ENCODE assay signal across 20 mouse cellular contexts in genomic region chr7:144139691-144140090, GRCm38 (mm10).
"Had no signal": no experiment of that assay in that cellular context is flagged by ENCODE, and none has a peak within 500 bp of the region (broad histone marks: within the 10 kb centered on the region; RNA-seq: fewer than 3 reads in every experiment).

No protein-coding gene starts in this region.

- ATAC-seq: intestine, embryonic 16.5 days; liver, postnatal 0 days; lung, postnatal 0 days had no signal

- H3K4me3 ChIP-seq: kidney, embryonic 15.5 days; limb, embryonic 12.5 days; limb, embryonic 15.5 days; midbrain, embryonic 12.5 days; neural tube, embryonic 12.5 days; stomach, embryonic 15.5 days had no signal

- DNase-seq: kidney, adult 8-10 months; kidney, postnatal 10 days; left cerebral cortex, postnatal 4 days; liver, postnatal 0 days; lung, embryonic 14.5 days; right cerebral cortex, adult 18-20 months; right cerebral cortex, postnatal 14 days; spleen, adult 18-20 months; thymus, adult 2 months; thymus, postnatal 25 days had no signal

- H3K4me1 ChIP-seq: kidney, embryonic 15.5 days; limb, embryonic 12.5 days; limb, embryonic 15.5 days; midbrain, embryonic 12.5 days; stomach, embryonic 15.5 days had no signal

- H3K36me3 ChIP-seq: kidney, embryonic 15.5 days; limb, embryonic 12.5 days; limb, embryonic 15.5 days; midbrain, embryonic 12.5 days; neural tube, embryonic 12.5 days; stomach, embryonic 15.5 days had no signal

- H3K27ac ChIP-seq: kidney, embryonic 15.5 days; limb, embryonic 12.5 days; limb, embryonic 15.5 days; liver, embryonic 14.5 days; macrophage; midbrain, embryonic 12.5 days; neural tube, embryonic 12.5 days; stomach, embryonic 15.5 days had no signal

- H3K27me3 ChIP-seq: kidney, embryonic 15.5 days; limb, embryonic 12.5 days; limb, embryonic 15.5 days; midbrain, embryonic 12.5 days; neural tube, embryonic 12.5 days; stomach, embryonic 15.5 days had no signal
